Mouse (Mus musculus) spleen, postnatal 10 days (tissue): Measurements from ENCODE around the gene Gm37240.
A peak's percentile ranks its signal among the peaks of the same experiment; 100 is the strongest.

Experiments
- DNase-seq, 2 experiments: peaks; one replicate each; pipeline ENCODE4 v3.0.0; 2021 to 2022; ENCODE audit warnings: low spot score in 2 of 2

Gene Gm37240

GRCm38 (mm10) chr3:84478896-84479292, 1408.4 kb downstream of the Gm37240 start:
- peak in 1 of 2 experiments; percentile 50 for DNase-seq

- peak; percentile 52 to 57 for DNase-seq
These were observed 1409.1 kb downstream of the Gm37240 start for GRCm38 (mm10) chr3:84478195-84478594.

GRCm38 (mm10) chr3:84477498-84477897, 1409.8 kb downstream of the Gm37240 start:
- DNase-seq = no peak

GRCm38 (mm10) chr3:84474981-84475775, 1412.1 kb downstream of the Gm37240 start:
- no peak for DNase-seq

- DNase-seq = no peak
These were observed 1412.9 kb downstream of the Gm37240 start for GRCm38 (mm10) chr3:84474398-84474797.

GRCm38 (mm10) chr3:84472955-84473354, 1414.4 kb downstream of the Gm37240 start:
- DNase-seq = no peak

- peak in 1 of 2 experiments; percentile 53 for DNase-seq
These were observed 1414.8 kb downstream of the Gm37240 start for GRCm38 (mm10) chr3:84472527-84472926.

- DNase-seq = peak; percentile 57 to 80
These were observed 1416.2 kb downstream of the Gm37240 start for GRCm38 (mm10) chr3:84471146-84471545.

GRCm38 (mm10) chr3:84468111-84468453, 1419.2 kb downstream of the Gm37240 start:
- DNase-seq = peak in 1 of 2 experiments; percentile 40

- DNase-seq = no peak
These were observed 1419.8 kb downstream of the Gm37240 start for GRCm38 (mm10) chr3:84467419-84468110.

- DNase-seq = peak in 1 of 2 experiments; percentile 4
These were observed 1421.4 kb downstream of the Gm37240 start for GRCm38 (mm10) chr3:84465822-84466500.

GRCm38 (mm10) chr3:84461687-84462086, 1425.6 kb downstream of the Gm37240 start:
- no peak for DNase-seq

GRCm38 (mm10) chr3:84460952-84461351, 1426.4 kb downstream of the Gm37240 start:
- DNase-seq = peak; percentile 55 to 63

GRCm38 (mm10) chr3:84460499-84460898, 1426.8 kb downstream of the Gm37240 start:
- no peak for DNase-seq

GRCm38 (mm10) chr3:84455733-84456417, 1431.4 kb downstream of the Gm37240 start:
- peak; percentile 66 to 74 for DNase-seq

GRCm38 (mm10) chr3:84450651-84451050, 1436.7 kb downstream of the Gm37240 start:
- DNase-seq = no peak

- DNase-seq = no peak
These were observed 1438.3 kb downstream of the Gm37240 start for GRCm38 (mm10) chr3:84449015-84449414.

GRCm38 (mm10) chr3:84447803-84448202, 1439.5 kb downstream of the Gm37240 start:
- DNase-seq = no peak
